Mouse (Mus musculus) spleen, postnatal 0 days (tissue): ENCODE data around the gene Scn7a. TPM values are rescaled to one million over a fixed set of nuclear protein-coding genes. Genes with fewer than 3 reads are reported as not detected.

Experiments used
- polyA plus RNA-seq: library from polyadenylated mRNA; unstranded; fragments of >200 nt; fragmentation: Nextera tagmentation; extraction: Ambion mirVana; gene quantifications from 2 replicates; pipeline ENCODE4 v1.2.1, GENCODE M21; 2015

Gene Scn7a
- 0.34 and 0.65 TPM in 2 replicates for polyA plus RNA-seq

GRCm38 (mm10) chr2:66784765-66785164 is at the start of gene Scn7a:
TSS of gene Scn7a (minus strand) at chr2:66784914.

GRCm38 (mm10) chr2:66634580-66635359 is 149.9 kb downstream of the Scn7a start, which contains the start of gene Scn9a:
TSS of gene Scn9a (minus strand) at chr2:66634962.

Other genes with a start within 250 kb of the Scn7a start
- gene Scn9a, start 150.0 kb downstream of the Scn7a start, polyA plus RNA-seq = not detected in 2 replicates